Comparison of ENCODE assay signal across 8 mouse cellular contexts in genomic region chr1:52098618-52099232, GRCm38 (mm10). TPM values are rescaled to one million over a fixed set of nuclear protein-coding genes. Genes with fewer than 3 reads are reported as not detected.
DNase-seq lines count a peak whose midpoint lies in the region; ATAC-seq and TF ChIP-seq lines count a peak whose summit lies in the region.

No protein-coding gene starts in this region.

- peak; percentile 72 for TF ChIP-seq CTCF in lung, embryonic 14.5 days (IDR thresholded peaks at IDR 0.05; ENCODE audit: low read depth)
- no peak for TF ChIP-seq CTCF in lung, adult 2 months (IDR thresholded peaks at IDR 0.05; ENCODE audit: insufficient read depth, low read length)

- H3K27me3 ChIP-seq in lung, embryonic 14.5 days (ENCODE audit: insufficient read depth, low read length): no peaks in the 10 kb centered on the region
- H3K27me3 ChIP-seq in intestine, embryonic 15.5 days (replicated peaks): no peaks in the 10 kb centered on the region
- no peaks in the 10 kb centered on the region for H3K27me3 ChIP-seq in midbrain, embryonic 15.5 days (replicated peaks)

- H3K36me3 ChIP-seq in lung, embryonic 14.5 days (ENCODE audit: insufficient read depth): no peaks in the 10 kb centered on the region
- no peaks in the 10 kb centered on the region for H3K36me3 ChIP-seq in intestine, embryonic 15.5 days
- no peaks in the 10 kb centered on the region for H3K36me3 ChIP-seq in midbrain, embryonic 15.5 days (replicated peaks)

- no peak overlapping the region for H3K9ac ChIP-seq in lung, embryonic 14.5 days
- H3K9ac ChIP-seq in intestine, embryonic 15.5 days: no peak overlapping the region
- no peak overlapping the region for H3K9ac ChIP-seq in midbrain, embryonic 15.5 days

- H3K9me3 ChIP-seq in lung, embryonic 14.5 days (ENCODE audit: low read depth, low read length): no peaks in the 10 kb centered on the region
- H3K9me3 ChIP-seq in intestine, embryonic 15.5 days: no peaks in the 10 kb centered on the region
- no peaks in the 10 kb centered on the region for H3K9me3 ChIP-seq in midbrain, embryonic 15.5 days

- 71% methylated on average over 3 of the region's 3 CpGs for WGBS in lung, embryonic 14.5 days
- WGBS in lung, adult 2 months: 72% methylated on average over 3 of the region's 3 CpGs
- 71% methylated on average over 3 of the region's 3 CpGs for WGBS in intestine, embryonic 15.5 days
- 80% methylated on average over 3 of the region's 3 CpGs for WGBS in midbrain, embryonic 15.5 days

- no peak overlapping the region for H3K27ac ChIP-seq in lung, embryonic 14.5 days (ENCODE audit: low read depth)
- H3K27ac ChIP-seq in intestine, embryonic 15.5 days: no peak overlapping the region
- no peak overlapping the region for H3K27ac ChIP-seq in midbrain, embryonic 15.5 days

- no peak for DNase-seq in frontal cortex, postnatal 10 days (ENCODE audit: low spot score in 2 of 2)
- peak; percentile 84 for DNase-seq in lung, embryonic 14.5 days
- DNase-seq in lung, adult 2 months: no peak
- DNase-seq in cerebellum, adult 8-10 months: peak; percentile 31
- no peak for DNase-seq in Muller cell, postnatal 12 days (ENCODE audit: inconsistent ontology term)

- no peaks in the 10 kb centered on the region for H3K4me1 ChIP-seq in lung, embryonic 14.5 days (ENCODE audit: insufficient read depth)
- H3K4me1 ChIP-seq in lung, adult 2 months (ENCODE audit: control insufficient read depth, insufficient read depth, low read length): no peaks in the 10 kb centered on the region
- no peaks in the 10 kb centered on the region for H3K4me1 ChIP-seq in intestine, embryonic 15.5 days (replicated peaks)
- no peaks in the 10 kb centered on the region for H3K4me1 ChIP-seq in midbrain, embryonic 15.5 days

- peak; percentile 79 for ATAC-seq in frontal cortex, adult (ENCODE audit: low TSS enrichment)
- ATAC-seq in lung, embryonic 14.5 days (ENCODE audit: insufficient read depth): no peak
- ATAC-seq in intestine, embryonic 15.5 days: 0 out of 2 replicates have a peak, but pooled peaks have one; percentile 25
- ATAC-seq in midbrain, embryonic 15.5 days (replicated peaks): peak; percentile 67; the same call in 1 of the 2 replicates

- H3K4me3 ChIP-seq in lung, embryonic 14.5 days (ENCODE audit: low read depth, low read length): no peak overlapping the region
- no peak overlapping the region for H3K4me3 ChIP-seq in lung, adult 2 months (replicated peaks; ENCODE audit: extremely low read depth, low read depth, low read length)
- H3K4me3 ChIP-seq in intestine, embryonic 15.5 days (replicated peaks): no peak overlapping the region
- no peak overlapping the region for H3K4me3 ChIP-seq in midbrain, embryonic 15.5 days

- no peak for TF ChIP-seq POLR2A in lung, adult 2 months (IDR thresholded peaks at IDR 0.05; ENCODE audit: borderline replicate concordance, extremely low read depth, low read depth, low read length)

- H3K4me2 ChIP-seq in lung, embryonic 14.5 days: no peak overlapping the region
- H3K4me2 ChIP-seq in intestine, embryonic 15.5 days (replicated peaks): no peak overlapping the region
- H3K4me2 ChIP-seq in midbrain, embryonic 15.5 days: no peak overlapping the region

RNA-seq across cellular contexts. Expression of gene Stat1, which starts 20.5 kb away (rescaled TPM):
- 21.4 and 23.5 TPM in 2 replicates for polyA plus RNA-seq in lung, embryonic 14.5 days (2014; fragmentation: Nextera tagmentation; extraction: Ambion mirVana)
- 59.1 and 62.6 TPM in 2 replicates for polyA plus RNA-seq in lung, adult 2 months (2012; rRNA removed)
- polyA plus RNA-seq in intestine, embryonic 15.5 days (2015; fragmentation: Nextera tagmentation; extraction: Ambion mirVana): 28.3 and 29.2 TPM in 2 replicates
- 13.5 and 22.5 TPM in 2 replicates for polyA plus RNA-seq in midbrain, embryonic 15.5 days (2015; fragmentation: Nextera tagmentation; extraction: Ambion mirVana)

Comparison
In these comparisons a context has a peak if more than half of its experiments do, and no peak if none do; other contexts are left out.
1. DNase-seq: peak in lung, embryonic 14.5 days (single experiment) and cerebellum, adult 8-10 months (single experiment); none in frontal cortex, postnatal 10 days (0 of 2), lung, adult 2 months (single experiment) and Muller cell, postnatal 12 days (single experiment).